Mouse (Mus musculus) B cell, adult 62 days (primary cell): ENCODE results near the gene Gm10234. TPM values are rescaled to one million over a fixed set of nuclear protein-coding genes. Genes with fewer than 3 reads are reported as not detected.

Source experiments
- total RNA-seq: library from RNA; stranded (reverse); gene quantifications from 4 replicates; pipeline ENCODE4 v1.2.4, GENCODE M21; 2023

The Gm10234 gene
- not detected in 4 replicates for total RNA-seq

DNA sequence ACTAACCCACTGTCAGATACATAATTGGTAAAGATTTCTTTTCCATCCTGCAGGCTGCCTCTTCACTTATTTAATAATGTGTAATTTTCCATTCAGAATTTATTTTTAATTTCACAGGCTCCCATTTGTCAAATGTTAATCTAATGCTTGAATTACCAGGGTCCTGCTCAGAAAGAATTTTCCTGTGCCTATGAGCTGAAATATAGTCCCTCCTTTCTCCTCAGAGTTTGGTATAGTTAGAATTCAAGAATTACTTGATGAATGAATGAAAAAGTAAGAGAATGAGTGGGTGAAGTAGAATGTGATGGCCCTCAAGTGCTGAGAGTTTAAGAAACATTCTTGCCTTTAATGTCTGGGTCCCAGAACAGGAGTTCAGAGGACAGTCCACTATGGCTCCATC lies at the start of gene Gm10234:
Gene Gm10234, plus strand, starts transcription at position 301 of the 400 bp plus-strand sequence.

Other genes starting within 250 kb of the Gm10234 start
- gene Kbtbd8, start 204.9 kb upstream of the Gm10234 start, total RNA-seq: 6.6 to 10.0 TPM (median 7.1 TPM) in 4 replicates